Mouse (Mus musculus): ENCODE results near the gene Tagln2. TPM values are rescaled to one million over a fixed set of nuclear protein-coding genes. Genes with fewer than 3 reads are reported as not detected.

Tagln2 gene
- polyA plus RNA-seq, 1 experiment, result 19.1 TPM

Other genes with a start within 250 kb of the Tagln2 start
- gene Atp1a4, start 241.6 kb upstream of the Tagln2 start, polyA plus RNA-seq (2012; rRNA removed), result not detected in 2 replicates
- gene Igsf8, start 238.4 kb upstream of the Tagln2 start, polyA plus RNA-seq (2012; rRNA removed), result 230 and 251 TPM in 2 replicates
- 495 and 562 TPM in 2 replicates for gene Atp1a2, start 202.0 kb upstream of the Tagln2 start, polyA plus RNA-seq (2012; rRNA removed)
- 102 and 111 TPM in 2 replicates for gene Kcnj9, start 170.7 kb upstream of the Tagln2 start, polyA plus RNA-seq (2012; rRNA removed)
- gene Kcnj10, start 158.8 kb upstream of the Tagln2 start, polyA plus RNA-seq (2012; rRNA removed), result 112 and 122 TPM in 2 replicates
- gene Pigm, start 123.5 kb upstream of the Tagln2 start, polyA plus RNA-seq (2012; rRNA removed), result 6.6 and 7.2 TPM in 2 replicates
- gene Slamf9, start 24.7 kb upstream of the Tagln2 start, polyA plus RNA-seq (2012; rRNA removed), result 1.1 and 1.8 TPM in 2 replicates
- 13.3 and 16.3 TPM in 2 replicates for gene Igsf9, start 18.3 kb upstream of the Tagln2 start, polyA plus RNA-seq (2012; rRNA removed)
- 3.4 and 4.5 TPM in 2 replicates for gene Cfap45, start 20.8 kb downstream of the Tagln2 start, polyA plus RNA-seq (2012; rRNA removed)
- gene Vsig8, start 55.9 kb downstream of the Tagln2 start, polyA plus RNA-seq (2012; rRNA removed), result 0.90 and 0.97 TPM in 2 replicates
- 0.28 and 0.44 TPM in 2 replicates for gene Slamf8, start 90.5 kb downstream of the Tagln2 start, polyA plus RNA-seq (2012; rRNA removed)
- 0.06 and 0.13 TPM in 2 replicates for gene Fcrl6, start 102.5 kb downstream of the Tagln2 start, polyA plus RNA-seq (2012; rRNA removed)
- 14.7 and 15.8 TPM in 2 replicates for gene Dusp23, start 132.9 kb downstream of the Tagln2 start, polyA plus RNA-seq (2012; rRNA removed)
- not detected in 2 replicates for gene Crp, start 198.0 kb downstream of the Tagln2 start, polyA plus RNA-seq (2012; rRNA removed)

Data from frontal cortex, adult 2 months (tissue).